Mouse (Mus musculus): Measurements from ENCODE around the gene Gpc3. TPM values are rescaled to one million over a fixed set of nuclear protein-coding genes. Genes with fewer than 3 reads are reported as not detected.
"Not testable (repeated sequence)": the region's sequence is repeated elsewhere in the genome, so short reads cannot be mapped to it uniquely, and the experiment has no call there.

Gene Gpc3
- total RNA-seq, 2 experiments from 2014 or later, result 7.1 to 9.3 TPM

- DNase-seq (ENCODE audit: low spot score in 2 of 2), result no peak
These were observed 188.1 kb downstream of the Gpc3 start for GRCm38 (mm10) chrX:52425605-52426004.

- DNase-seq (ENCODE audit: low spot score in 2 of 2), result no peak
These were observed 193.9 kb downstream of the Gpc3 start for GRCm38 (mm10) chrX:52419850-52420249.

- no peak for DNase-seq (ENCODE audit: low spot score in 2 of 2)
These were observed 200.8 kb downstream of the Gpc3 start for GRCm38 (mm10) chrX:52412936-52413335.

GRCm38 (mm10) chrX:52401188-52401587, 212.6 kb downstream of the Gpc3 start:
- DNase-seq (ENCODE audit: low spot score in 2 of 2), result no peak

- DNase-seq (ENCODE audit: low spot score in 2 of 2), result no peak
These were observed 238.6 kb downstream of the Gpc3 start for GRCm38 (mm10) chrX:52375129-52375528.

- DNase-seq (ENCODE audit: low spot score in 2 of 2), result no peak
These were observed 239.5 kb downstream of the Gpc3 start for GRCm38 (mm10) chrX:52374209-52374608.

- no peak for DNase-seq (ENCODE audit: low spot score in 2 of 2)
These were observed 241.3 kb downstream of the Gpc3 start for GRCm38 (mm10) chrX:52372436-52372835.

- DNase-seq (ENCODE audit: low spot score in 2 of 2), result peak; percentile 9 to 31
These were observed 243.6 kb downstream of the Gpc3 start for GRCm38 (mm10) chrX:52369938-52370758.

GRCm38 (mm10) chrX:52369304-52369937, 244.3 kb downstream of the Gpc3 start:
- DNase-seq (ENCODE audit: low spot score in 2 of 2), result no peak

- no peak for DNase-seq (ENCODE audit: low spot score in 2 of 2)
These were observed 246.9 kb downstream of the Gpc3 start for GRCm38 (mm10) chrX:52366826-52367225.

- no peak for DNase-seq (ENCODE audit: low spot score in 2 of 2)
These were observed 248.0 kb downstream of the Gpc3 start for GRCm38 (mm10) chrX:52365790-52366189.

- DNase-seq (ENCODE audit: low spot score in 2 of 2), result no peak
These were observed 251.3 kb downstream of the Gpc3 start for GRCm38 (mm10) chrX:52362241-52363011.

- no peak for DNase-seq (ENCODE audit: low spot score in 2 of 2)
These were observed 260.8 kb downstream of the Gpc3 start for GRCm38 (mm10) chrX:52352981-52353380.

GRCm38 (mm10) chrX:52350631-52351030, 263.1 kb downstream of the Gpc3 start:
- DNase-seq (ENCODE audit: low spot score in 2 of 2), result not testable (repeated sequence)

GRCm38 (mm10) chrX:52348773-52349172, 265.0 kb downstream of the Gpc3 start:
- DNase-seq (ENCODE audit: low spot score in 2 of 2), result no peak

- DNase-seq (ENCODE audit: low spot score in 2 of 2), result peak in 1 of 2 experiments; percentile 4
These were observed 269.7 kb downstream of the Gpc3 start for GRCm38 (mm10) chrX:52344018-52344417.

- no peak for DNase-seq (ENCODE audit: low spot score in 2 of 2)
These were observed 273.5 kb downstream of the Gpc3 start for GRCm38 (mm10) chrX:52340251-52340650.

GRCm38 (mm10) chrX:52321791-52322190, 292.0 kb downstream of the Gpc3 start:
- DNase-seq (ENCODE audit: low spot score in 2 of 2), result no peak

GRCm38 (mm10) chrX:52320653-52321052, 293.1 kb downstream of the Gpc3 start:
- no peak for DNase-seq (ENCODE audit: low spot score in 2 of 2)

GRCm38 (mm10) chrX:52310976-52311375, 302.8 kb downstream of the Gpc3 start:
- peak in 1 of 2 experiments; percentile 24 for DNase-seq (ENCODE audit: low spot score in 2 of 2)

GRCm38 (mm10) chrX:52305226-52305625, 308.5 kb downstream of the Gpc3 start:
- DNase-seq (ENCODE audit: low spot score in 2 of 2), result no peak

- no peak for DNase-seq (ENCODE audit: low spot score in 2 of 2)
These were observed 325.0 kb downstream of the Gpc3 start for GRCm38 (mm10) chrX:52288792-52289191.
